Mouse (Mus musculus): ENCODE measurements at regions not wholly inside any gene's neighbourhood (a gene's known extent, or its start where the extent isn't known, plus 50 kb on each side); places are given as distances from the start of the nearest gene placed in this dataset.

GRCm38 (mm10) chr3:104318911-104319310 lies 98.7 kb upstream of the Magi3 start:
- no peaks in the 10 kb centered on the region for H3K9me3 ChIP-seq
- H3K27me3 ChIP-seq = no peaks in the 10 kb centered on the region
- H3K9ac ChIP-seq (replicated peaks) = no peak overlapping the region
- H3K4me3 ChIP-seq = no peak overlapping the region
- H3K4me1 ChIP-seq = peaks cover 10% of the 10 kb centered on the region
- H3K4me2 ChIP-seq (replicated peaks) = peak overlapping the region; percentile 17; the same call in 1 of the 2 replicates
- peak; percentile 87 for ATAC-seq (ENCODE audit: low FRiP score, low read depth)
- H3K36me3 ChIP-seq = no peaks in the 10 kb centered on the region
- WGBS = 18% methylated on average over 8 of the region's 8 CpGs
- H3K27ac ChIP-seq (replicated peaks) = peak overlapping the region; percentile 58

GRCm38 (mm10) chr3:104317528-104317927 lies 97.4 kb upstream of the Magi3 start:
- WGBS = 75% methylated on average over 4 of the region's 4 CpGs
- ATAC-seq (ENCODE audit: low FRiP score, low read depth) = no peak

GRCm38 (mm10) chr3:104313063-104313462 lies 92.9 kb upstream of the Magi3 start:
- Histone ChIP-seq H3K4me1 (no peaks in the 10 kb centered on the region), H3K27me3 (no peaks in the 10 kb centered on the region), H3K9ac (replicated peaks) (no peak overlapping the region), H3K36me3 (no peaks in the 10 kb centered on the region), H3K4me3 (no peak overlapping the region), H3K4me2 (replicated peaks) (no peak overlapping the region), H3K9me3 (no peaks in the 10 kb centered on the region), H3K27ac (replicated peaks) (no peak overlapping the region)
- ATAC-seq (ENCODE audit: low FRiP score, low read depth) = no peak
- WGBS = 79% methylated on average over 4 of the region's 4 CpGs

More at GRCm38 (mm10) chr3:104317528-104317927, 97.4 kb upstream of the Magi3 start:
- no peak overlapping the region for H3K4me3 ChIP-seq
- H3K27ac ChIP-seq (replicated peaks) = no peak overlapping the region
- H3K36me3 ChIP-seq = no peaks in the 10 kb centered on the region
- H3K9me3 ChIP-seq = no peaks in the 10 kb centered on the region
- peaks cover 10% of the 10 kb centered on the region for H3K4me1 ChIP-seq
- H3K9ac ChIP-seq (replicated peaks) = no peak overlapping the region
- no peak overlapping the region for H3K4me2 ChIP-seq (replicated peaks)
- H3K27me3 ChIP-seq = no peaks in the 10 kb centered on the region

GRCm38 (mm10) chr3:104306961-104307360 lies 86.8 kb upstream of the Magi3 start:
- Histone ChIP-seq H3K9me3 (no peaks in the 10 kb centered on the region), H3K4me1 (peaks cover 7% of the 10 kb centered on the region; the same call in 1 of the 2 replicates), H3K36me3 (no peaks in the 10 kb centered on the region), H3K4me2 (replicated peaks) (no peak overlapping the region), H3K4me3 (no peak overlapping the region), H3K27ac (replicated peaks) (no peak overlapping the region), H3K27me3 (peaks cover 2% of the 10 kb centered on the region; the same call in 1 of the 2 replicates), H3K9ac (replicated peaks) (no peak overlapping the region)
- WGBS = 68% methylated on average over 1 of the region's 1 CpGs
- no peak for ATAC-seq (ENCODE audit: low FRiP score, low read depth)

GRCm38 (mm10) chr3:104305904-104306563 lies 85.9 kb upstream of the Magi3 start:
- WGBS = 7% methylated on average over 12 of the region's 12 CpGs
- no peak for ATAC-seq (ENCODE audit: low FRiP score, low read depth)
- Histone ChIP-seq H3K9me3 (no peaks in the 10 kb centered on the region), H3K27ac (replicated peaks) (no peak overlapping the region), H3K4me2 (replicated peaks) (0 out of 2 replicates have a peak overlapping the region, but pooled peaks have one; percentile 17), H3K4me1 (peaks cover 7% of the 10 kb centered on the region; the same call in 1 of the 2 replicates), H3K27me3 (peaks cover 2% of the 10 kb centered on the region; the same call in 1 of the 2 replicates), H3K9ac (replicated peaks) (no peak overlapping the region), H3K4me3 (no peak overlapping the region), H3K36me3 (no peaks in the 10 kb centered on the region)

- 85% methylated on average over 7 of the region's 7 CpGs for WGBS
- Histone ChIP-seq H3K36me3 (no peaks in the 10 kb centered on the region), H3K9ac (replicated peaks) (no peak overlapping the region), H3K9me3 (no peaks in the 10 kb centered on the region), H3K27me3 (peaks cover 2% of the 10 kb centered on the region; the same call in 1 of the 2 replicates), H3K4me2 (replicated peaks) (no peak overlapping the region), H3K27ac (replicated peaks) (no peak overlapping the region), H3K4me1 (peaks cover 18% of the 10 kb centered on the region), H3K4me3 (no peak overlapping the region)
- no peak for ATAC-seq (ENCODE audit: low FRiP score, low read depth)
Measured at GRCm38 (mm10) chr3:104303577-104303976, 83.4 kb upstream of the Magi3 start.

- WGBS = 81% methylated on average over 5 of the region's 5 CpGs
- Histone ChIP-seq H3K4me3 (no peak overlapping the region), H3K9me3 (no peaks in the 10 kb centered on the region), H3K4me1 (peaks cover 14% of the 10 kb centered on the region), H3K27ac (replicated peaks) (no peak overlapping the region), H3K36me3 (no peaks in the 10 kb centered on the region), H3K4me2 (replicated peaks) (no peak overlapping the region), H3K9ac (replicated peaks) (no peak overlapping the region), H3K27me3 (no peaks in the 10 kb centered on the region)
- ATAC-seq (ENCODE audit: low FRiP score, low read depth) = no peak
Measured at GRCm38 (mm10) chr3:104300201-104300600, 80.0 kb upstream of the Magi3 start.

- ATAC-seq (ENCODE audit: low FRiP score, low read depth) = no peak
- WGBS = 46% methylated on average over 4 of the region's 4 CpGs
- H3K27ac ChIP-seq (replicated peaks) = no peak overlapping the region
Measured at GRCm38 (mm10) chr3:104298878-104299277, 78.7 kb upstream of the Magi3 start.

GRCm38 (mm10) chr3:104298409-104298808 lies 78.2 kb upstream of the Magi3 start:
- ATAC-seq (ENCODE audit: low FRiP score, low read depth) = no peak
- Histone ChIP-seq H3K9me3 (no peaks in the 10 kb centered on the region), H3K27ac (replicated peaks) (no peak overlapping the region), H3K36me3 (no peaks in the 10 kb centered on the region), H3K27me3 (no peaks in the 10 kb centered on the region), H3K4me3 (no peak overlapping the region), H3K9ac (replicated peaks) (no peak overlapping the region), H3K4me2 (replicated peaks) (no peak overlapping the region), H3K4me1 (peaks cover 21% of the 10 kb centered on the region)
- 85% methylated on average over 2 of the region's 2 CpGs for WGBS

More at GRCm38 (mm10) chr3:104298878-104299277, 78.7 kb upstream of the Magi3 start:
- H3K9ac ChIP-seq (replicated peaks) = no peak overlapping the region
- no peak overlapping the region for H3K4me2 ChIP-seq (replicated peaks)
- H3K4me3 ChIP-seq = no peak overlapping the region
- H3K9me3 ChIP-seq = no peaks in the 10 kb centered on the region
- H3K36me3 ChIP-seq = no peaks in the 10 kb centered on the region
- H3K4me1 ChIP-seq = peaks cover 21% of the 10 kb centered on the region
- H3K27me3 ChIP-seq = no peaks in the 10 kb centered on the region

GRCm38 (mm10) chr3:104297112-104297511 lies 76.9 kb upstream of the Magi3 start:
- no peak overlapping the region for H3K9ac ChIP-seq (replicated peaks)
- H3K4me2 ChIP-seq (replicated peaks) = no peak overlapping the region
- no peaks in the 10 kb centered on the region for H3K36me3 ChIP-seq
- H3K9me3 ChIP-seq = no peaks in the 10 kb centered on the region
- peaks cover 21% of the 10 kb centered on the region for H3K4me1 ChIP-seq
- 81% methylated on average over 6 of the region's 6 CpGs for WGBS
- ATAC-seq (ENCODE audit: low FRiP score, low read depth) = no peak
- H3K27ac ChIP-seq (replicated peaks) = no peak overlapping the region
- no peak overlapping the region for H3K4me3 ChIP-seq
- H3K27me3 ChIP-seq = no peaks in the 10 kb centered on the region

GRCm38 (mm10) chr3:104295856-104296255 lies 75.7 kb upstream of the Magi3 start:
- no peak for ATAC-seq (ENCODE audit: low FRiP score, low read depth)
- no peak overlapping the region for H3K4me2 ChIP-seq (replicated peaks)
- no peaks in the 10 kb centered on the region for H3K27me3 ChIP-seq
- H3K36me3 ChIP-seq = no peaks in the 10 kb centered on the region
- H3K4me1 ChIP-seq = peaks cover 21% of the 10 kb centered on the region
- no peak overlapping the region for H3K9ac ChIP-seq (replicated peaks)
- no peaks in the 10 kb centered on the region for H3K9me3 ChIP-seq
- 63% methylated on average over 9 of the region's 9 CpGs for WGBS
- no peak overlapping the region for H3K27ac ChIP-seq (replicated peaks)
- no peak overlapping the region for H3K4me3 ChIP-seq

GRCm38 (mm10) chr3:104295015-104295719 lies 75.0 kb upstream of the Magi3 start:
- WGBS = 22% methylated on average over 8 of the region's 8 CpGs
- Histone ChIP-seq H3K4me2 (replicated peaks) (no peak overlapping the region), H3K4me1 (peaks cover 15% of the 10 kb centered on the region), H3K9ac (replicated peaks) (no peak overlapping the region), H3K27me3 (no peaks in the 10 kb centered on the region), H3K9me3 (no peaks in the 10 kb centered on the region), H3K4me3 (no peak overlapping the region), H3K27ac (replicated peaks) (no peak overlapping the region), H3K36me3 (no peaks in the 10 kb centered on the region)
- ATAC-seq (ENCODE audit: low FRiP score, low read depth) = no peak

Measured in midbrain, embryonic 12.5 days (tissue).